Mouse (Mus musculus) kidney, embryonic 16.5 days (tissue): ENCODE results near the gene Sh3gl3. TPM values are rescaled to one million over a fixed set of nuclear protein-coding genes. Genes with fewer than 3 reads are reported as not detected.

Experiments used
- ATAC-seq: fragments of 200-750 bp; cut with Nextera tagmentation; 2 replicates; pipeline ENCODE4 v1.8.0; 2017; ENCODE audit warnings: moderate TSS enrichment; ENCODE audit not compliant: low FRiP score, low TSS enrichment
- H3K27ac ChIP-seq: fragments of 300-500 bp; sonication (generic); 2 replicates; pipeline ENCODE4 v1.5.1; 2014; ENCODE audit warnings: low read length
- H3K27me3 ChIP-seq: fragments of 300-500 bp; sonication (generic); 2 replicates; pipeline ENCODE4 v1.6.1; 2014; ENCODE audit warnings: low read length, control low read depth, mixed read lengths; ENCODE audit not compliant: insufficient read depth
- H3K36me3 ChIP-seq: fragments of 300-500 bp; sonication (generic); 2 replicates; pipeline ENCODE4 v1.6.1; 2014; ENCODE audit warnings: low read length, control low read depth, mixed read lengths; ENCODE audit not compliant: insufficient read depth
- H3K4me1 ChIP-seq: fragments of 300-500 bp; sonication (generic); 2 replicates; pipeline ENCODE4 v1.6.1; 2014; ENCODE audit warnings: low read length, control low read depth, mixed read lengths; ENCODE audit not compliant: insufficient read depth
- H3K4me2 ChIP-seq: fragments of 300-500 bp; sonication (generic); replicated peaks from 2 replicates; pipeline ENCODE4 v1.6.1; 2014; ENCODE audit warnings: low read depth, low read length
- H3K4me3 ChIP-seq: fragments of 300-500 bp; sonication (generic); 2 replicates; pipeline ENCODE4 v1.5.1; 2014; ENCODE audit warnings: mild to moderate bottlenecking, low read length
- H3K9ac ChIP-seq: fragments of 300-500 bp; sonication (generic); replicated peaks from 2 replicates; pipeline ENCODE4 v1.6.1; 2014; ENCODE audit warnings: low read length
- H3K9me3 ChIP-seq: fragments of 300-500 bp; sonication (generic); 2 replicates; pipeline ENCODE4 v1.6.1; 2016; ENCODE audit warnings: low read length, control low read depth
- whole genome bisulfite sequencing: fragments of 180-500 bp; shearing (Covaris S2); extraction: QIAGEN DNeasy Blood & Tissue Kit; methylation state at CpG from one replicate; pipeline ENCODE4 v1.1.7; 2014; 5-methylcytosine and 5-hydroxymethylcytosine counted together
- polyA plus RNA-seq: library from polyadenylated mRNA; unstranded; fragments of >200 nt; fragmentation: Nextera tagmentation; extraction: Ambion mirVana; gene quantifications from 2 replicates; pipeline ENCODE4 v1.2.1, GENCODE M21; 2015

The Sh3gl3 gene
- polyA plus RNA-seq, result 11.9 and 12.1 TPM in 2 replicates

GRCm38 (mm10) chr7:82173540-82173939 is at the start of gene Sh3gl3:
Gene Sh3gl3 (plus strand): TSS chr7:82173840.
- WGBS, result 81% methylated on average over 3 of the region's 3 CpGs
- H3K4me1 ChIP-seq, result peaks cover 10% of the 10 kb centered on the region
- no peak for ATAC-seq
- no peaks in the 10 kb centered on the region; the same call in 1 of the 2 replicates for H3K27me3 ChIP-seq
- H3K9me3 ChIP-seq, result 0 out of 2 replicates have a peak, but pooled peaks cover 6% of the 10 kb centered on the region
- H3K4me2 ChIP-seq, result peak within 1 kb of the TSS; percentile 77
- peak within 1 kb of the TSS; percentile 57 for H3K9ac ChIP-seq
- no peak within 1 kb of the TSS for H3K27ac ChIP-seq
- peak within 1 kb of the TSS; percentile 55 for H3K4me3 ChIP-seq
- H3K36me3 ChIP-seq, result no peaks in the 10 kb centered on the region

DNA sequence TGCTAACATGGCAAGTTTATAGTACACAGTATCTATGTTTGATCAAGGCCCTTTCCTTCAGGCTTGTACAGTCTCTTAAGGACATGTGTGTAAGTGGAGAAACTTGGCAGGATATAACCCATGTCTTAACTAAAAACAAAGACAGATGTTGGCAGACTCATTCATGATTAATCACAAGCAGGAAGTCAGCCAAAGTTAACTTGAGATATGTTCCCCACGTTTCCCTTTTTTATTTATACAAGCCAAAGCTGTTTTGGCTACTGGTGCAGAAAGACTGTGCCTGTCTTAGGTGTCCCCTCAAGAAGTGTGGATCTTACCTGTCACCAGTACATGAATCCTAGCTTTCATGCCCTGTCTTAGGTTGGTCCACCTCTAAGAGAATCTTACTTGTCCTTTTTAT is 35.4 kb upstream of the Sh3gl3 start:
- Histone ChIP-seq H3K4me3 (no peak overlapping the region), H3K9me3 (peaks cover 12% of the 10 kb centered on the region), H3K27me3 (no peaks in the 10 kb centered on the region), H3K9ac (no peak overlapping the region), H3K36me3 (no peaks in the 10 kb centered on the region), H3K27ac (no peak overlapping the region), H3K4me2 (no peak overlapping the region), H3K4me1 (no peaks in the 10 kb centered on the region)
- no peak for ATAC-seq
- WGBS, result 21% methylated on average over 1 of the region's 1 CpGs

DNA sequence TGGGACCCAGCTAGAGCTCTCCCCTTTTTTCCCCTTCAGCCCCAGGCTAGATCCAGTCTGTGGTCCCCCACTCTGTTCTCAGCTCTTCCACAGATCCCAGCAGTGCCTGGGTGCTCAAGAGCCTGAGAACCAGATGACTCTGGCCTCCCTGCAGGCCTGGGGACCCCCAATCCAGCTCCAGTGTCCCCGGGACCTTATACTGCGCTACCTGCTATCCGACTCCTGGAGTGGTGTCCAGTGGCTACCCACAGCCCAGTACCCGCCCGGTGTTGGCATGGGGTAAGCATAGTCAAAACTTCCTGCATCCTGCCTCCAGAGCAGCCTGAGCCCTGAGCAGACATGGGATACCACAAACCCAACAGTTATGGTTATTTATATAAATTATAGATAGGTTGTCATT is 26.5 kb upstream of the Sh3gl3 start:
- Histone ChIP-seq H3K4me3 (no peak overlapping the region), H3K4me2 (no peak overlapping the region), H3K27me3 (no peaks in the 10 kb centered on the region), H3K9me3 (no peaks in the 10 kb centered on the region), H3K36me3 (no peaks in the 10 kb centered on the region), H3K27ac (no peak overlapping the region), H3K4me1 (no peaks in the 10 kb centered on the region), H3K9ac (no peak overlapping the region)
- WGBS, result 95% methylated on average over 5 of the region's 5 CpGs
- no peak for ATAC-seq

- no peaks in the 10 kb centered on the region for H3K27me3 ChIP-seq
- no peak for ATAC-seq
- WGBS, result 96% methylated on average over 14 of the region's 14 CpGs
- no peak overlapping the region for H3K4me2 ChIP-seq
- H3K9ac ChIP-seq, result no peak overlapping the region
- no peak overlapping the region for H3K27ac ChIP-seq
- no peaks in the 10 kb centered on the region for H3K36me3 ChIP-seq
- H3K9me3 ChIP-seq, result peaks cover 13% of the 10 kb centered on the region
- no peak overlapping the region for H3K4me3 ChIP-seq
- H3K4me1 ChIP-seq, result no peaks in the 10 kb centered on the region
These were observed 9.0 kb upstream of the Sh3gl3 start for GRCm38 (mm10) chr7:82164681-82165080.

DNA sequence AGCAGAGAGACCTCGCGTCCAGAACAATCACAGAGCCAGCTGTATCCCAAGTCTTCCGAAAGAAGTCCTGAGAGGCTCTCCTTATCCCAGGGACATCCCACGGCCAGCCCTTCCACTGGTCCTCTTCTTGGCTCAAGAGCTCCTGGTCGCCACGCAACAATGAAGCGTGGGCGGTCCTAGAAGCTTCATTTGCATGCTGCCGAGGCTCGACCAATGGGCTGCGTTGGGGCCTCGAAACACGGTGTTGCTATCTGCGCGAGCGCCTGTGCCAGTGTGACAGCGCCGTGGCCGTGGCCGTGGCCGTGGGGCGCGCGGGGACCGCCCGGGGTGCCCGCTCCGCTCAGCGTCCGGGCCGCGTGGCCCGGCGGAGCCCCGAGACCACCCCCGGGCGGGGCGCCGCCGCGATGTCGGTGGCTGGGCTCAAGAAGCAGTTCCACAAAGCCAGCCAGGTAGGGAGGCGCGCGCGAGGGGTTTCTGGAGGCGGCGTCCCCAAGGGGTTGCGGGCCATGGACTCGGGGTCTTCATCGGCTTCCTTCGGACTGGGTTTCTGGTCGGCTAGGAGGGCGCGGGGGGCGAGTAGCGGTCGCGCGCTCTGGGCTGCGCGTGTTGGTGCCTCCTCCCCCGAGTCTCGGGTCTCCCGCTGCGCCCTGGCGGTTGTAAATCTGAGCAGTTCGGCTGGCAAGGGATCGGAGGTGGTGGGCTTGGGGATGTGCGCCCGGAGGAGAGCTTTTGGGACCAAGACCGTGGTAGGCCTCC is 1.1 kb downstream of the Sh3gl3 start:
- peak; percentile 97 for ATAC-seq
- Histone ChIP-seq H3K4me1 (peaks cover 10% of the 10 kb centered on the region), H3K9ac (peak overlapping the region; percentile 57), H3K9me3 (0 out of 2 replicates have a peak, but pooled peaks cover 6% of the 10 kb centered on the region), H3K36me3 (no peaks in the 10 kb centered on the region), H3K4me3 (peak overlapping the region; percentile 55), H3K27ac (no peak overlapping the region), H3K27me3 (no peaks in the 10 kb centered on the region; the same call in 1 of the 2 replicates), H3K4me2 (peak overlapping the region; percentile 77)
- under 1% methylated on average over 66 of the region's 72 CpGs for WGBS

GRCm38 (mm10) chr7:82175327-82175721 is 1.7 kb downstream of the Sh3gl3 start:
- no peak; the same call in 1 of the 2 replicates for ATAC-seq
- peak overlapping the region; percentile 55 for H3K4me3 ChIP-seq
- H3K9ac ChIP-seq, result peak overlapping the region; percentile 57
- H3K4me1 ChIP-seq, result peaks cover 10% of the 10 kb centered on the region
- H3K36me3 ChIP-seq, result no peaks in the 10 kb centered on the region
- H3K4me2 ChIP-seq, result peak overlapping the region; percentile 77
- 0 out of 2 replicates have a peak, but pooled peaks cover 6% of the 10 kb centered on the region for H3K9me3 ChIP-seq
- WGBS, result 4% methylated on average over 16 of the region's 16 CpGs
- no peaks in the 10 kb centered on the region; the same call in 1 of the 2 replicates for H3K27me3 ChIP-seq
- no peak overlapping the region for H3K27ac ChIP-seq

- Histone ChIP-seq H3K27me3 (no peaks in the 10 kb centered on the region; the same call in 1 of the 2 replicates), H3K4me2 (no peak overlapping the region), H3K36me3 (no peaks in the 10 kb centered on the region), H3K9ac (no peak overlapping the region), H3K27ac (no peak overlapping the region), H3K9me3 (0 out of 2 replicates have a peak, but pooled peaks cover 6% of the 10 kb centered on the region), H3K4me3 (no peak overlapping the region), H3K4me1 (peaks cover 10% of the 10 kb centered on the region)
- WGBS, result 67% methylated on average over 3 of the region's 3 CpGs
- ATAC-seq, result no peak
These were observed 2.6 kb downstream of the Sh3gl3 start for GRCm38 (mm10) chr7:82176192-82176591.

- no peak overlapping the region for H3K9ac ChIP-seq
- no peak overlapping the region for H3K27ac ChIP-seq
- H3K9me3 ChIP-seq, result peaks cover 10% of the 10 kb centered on the region; the same call in 1 of the 2 replicates
- no peak overlapping the region for H3K4me3 ChIP-seq
- 56% methylated on average over 5 of the region's 5 CpGs for WGBS
- no peaks in the 10 kb centered on the region for H3K36me3 ChIP-seq
- H3K4me2 ChIP-seq, result no peak overlapping the region
- H3K27me3 ChIP-seq, result no peaks in the 10 kb centered on the region; the same call in 1 of the 2 replicates
- ATAC-seq, result no peak
- peaks cover 10% of the 10 kb centered on the region for H3K4me1 ChIP-seq
These were observed 3.7 kb downstream of the Sh3gl3 start for GRCm38 (mm10) chr7:82177336-82177735.

GRCm38 (mm10) chr7:82180919-82181318 is 7.3 kb downstream of the Sh3gl3 start:
- Histone ChIP-seq H3K4me1 (peaks cover 4% of the 10 kb centered on the region; the same call in 1 of the 2 replicates), H3K4me3 (no peak overlapping the region), H3K9ac (no peak overlapping the region), H3K27ac (no peak overlapping the region), H3K9me3 (peaks cover 4% of the 10 kb centered on the region; the same call in 1 of the 2 replicates), H3K27me3 (no peaks in the 10 kb centered on the region), H3K4me2 (no peak overlapping the region), H3K36me3 (no peaks in the 10 kb centered on the region)
- WGBS, result 66% methylated on average over 5 of the region's 5 CpGs
- ATAC-seq, result no peak

DNA sequence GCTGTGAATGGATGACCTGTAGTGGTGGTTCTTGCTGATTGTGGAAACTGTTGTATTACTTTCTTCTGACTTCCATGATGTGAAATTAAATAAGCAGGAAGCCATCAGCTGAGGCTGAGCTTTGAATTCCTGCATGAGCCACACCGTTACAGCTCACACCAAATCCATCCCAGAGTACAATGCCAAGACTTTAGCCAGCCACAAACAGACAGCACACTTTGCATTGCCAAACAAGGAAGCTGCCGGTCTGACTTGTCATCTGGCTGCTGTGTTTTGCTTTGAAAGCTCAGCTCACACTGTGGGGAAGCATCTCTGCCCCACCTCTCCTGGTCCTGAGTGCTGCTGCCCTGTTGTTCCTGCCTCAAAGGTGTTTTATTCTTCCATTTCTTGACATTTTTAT is 9.1 kb downstream of the Sh3gl3 start:
- ATAC-seq, result no peak
- H3K27me3 ChIP-seq, result no peaks in the 10 kb centered on the region
- no peak overlapping the region for H3K4me2 ChIP-seq
- 0 out of 2 replicates have a peak, but pooled peaks cover 2% of the 10 kb centered on the region for H3K4me1 ChIP-seq
- H3K9ac ChIP-seq, result no peak overlapping the region
- peaks cover 4% of the 10 kb centered on the region; the same call in 1 of the 2 replicates for H3K9me3 ChIP-seq
- no peaks in the 10 kb centered on the region for H3K36me3 ChIP-seq
- no peak overlapping the region for H3K4me3 ChIP-seq
- no peak overlapping the region for H3K27ac ChIP-seq
- 31% methylated on average over 2 of the region's 2 CpGs for WGBS
